Mouse (Mus musculus): ENCODE results near the gene Ano2.

Gene Ano2

DNA sequence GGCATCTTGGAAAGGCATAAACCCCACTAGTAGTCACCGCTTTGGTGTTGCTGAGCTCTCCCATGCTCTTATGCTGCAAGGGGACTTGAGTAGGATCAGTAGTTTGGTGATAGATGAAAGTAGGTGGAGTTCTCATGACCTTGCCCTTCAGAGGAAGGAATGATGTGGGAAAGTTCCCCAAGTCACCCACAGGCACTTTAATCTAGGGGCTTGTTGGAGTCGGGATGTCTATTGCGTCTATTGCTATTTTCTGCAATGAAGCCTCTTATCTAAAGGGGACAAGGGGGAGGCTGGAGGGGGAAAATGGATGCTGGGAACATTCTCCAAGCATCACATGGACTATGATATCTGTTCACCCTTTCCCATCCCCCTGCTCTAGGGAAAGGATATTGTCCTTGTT lies 235.6 kb downstream of the Ano2 start:
- no peak for DNase-seq

DNA sequence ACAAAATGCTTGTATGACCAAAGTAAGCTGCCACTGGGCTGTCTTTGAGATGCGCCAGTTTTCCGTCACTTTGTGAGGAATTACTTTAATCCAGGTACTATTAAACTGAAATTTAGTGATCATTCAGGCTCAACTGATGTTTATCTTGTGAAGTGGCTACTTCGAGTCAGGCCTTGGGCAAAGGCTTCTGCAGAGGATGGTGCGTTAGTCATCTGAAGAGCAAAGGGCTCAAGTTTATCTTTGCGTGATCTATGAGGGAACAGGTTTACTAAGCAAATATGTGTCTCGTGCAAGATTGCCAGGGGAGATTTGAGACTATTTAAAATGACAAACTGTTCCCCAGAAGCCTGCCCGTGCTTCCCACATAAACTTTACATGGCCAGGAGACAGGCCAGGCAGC lies 241.7 kb downstream of the Ano2 start:
- DNase-seq, result no peak

DNA sequence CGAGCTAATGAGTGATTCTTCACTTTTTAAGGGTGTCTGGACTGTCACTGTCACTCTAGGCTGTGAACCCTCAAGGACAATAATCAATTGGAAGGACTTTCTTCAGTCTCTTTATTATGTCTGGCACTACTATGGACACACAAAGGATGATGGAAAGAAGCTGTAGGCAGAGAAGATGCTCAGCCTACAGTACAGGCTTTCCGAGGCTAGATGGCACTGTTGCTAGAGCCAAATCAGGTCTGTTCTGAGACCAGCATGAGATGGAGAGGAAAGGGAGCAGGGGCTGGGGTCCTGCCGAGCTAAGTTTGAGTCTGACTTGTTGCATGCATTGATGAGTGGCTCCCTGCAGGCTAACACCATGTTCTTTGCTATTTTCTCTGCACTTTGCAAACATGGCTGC lies 264.7 kb downstream of the Ano2 start:
- DNase-seq, result peak; percentile 65 to 68

DNA sequence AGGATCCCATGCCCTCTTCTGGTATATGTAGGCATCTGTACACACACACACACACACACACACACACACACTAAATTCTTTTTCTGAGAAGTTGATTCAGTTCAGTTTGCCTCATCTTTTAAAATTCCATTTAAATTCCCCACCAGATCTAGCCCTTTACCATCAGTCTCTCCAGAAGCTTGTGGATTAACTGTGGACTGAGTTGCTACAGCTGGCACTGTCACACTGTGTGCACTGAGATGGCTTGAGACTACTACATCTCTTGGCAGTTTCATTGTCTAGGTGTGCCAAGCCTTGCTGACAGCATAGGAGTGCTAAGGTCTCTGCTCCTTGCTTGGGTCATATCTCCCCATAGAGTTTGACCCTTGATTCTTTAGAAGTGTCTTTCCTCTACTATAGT lies 283.3 kb downstream of the Ano2 start:
- DNase-seq, result no peak

DNA sequence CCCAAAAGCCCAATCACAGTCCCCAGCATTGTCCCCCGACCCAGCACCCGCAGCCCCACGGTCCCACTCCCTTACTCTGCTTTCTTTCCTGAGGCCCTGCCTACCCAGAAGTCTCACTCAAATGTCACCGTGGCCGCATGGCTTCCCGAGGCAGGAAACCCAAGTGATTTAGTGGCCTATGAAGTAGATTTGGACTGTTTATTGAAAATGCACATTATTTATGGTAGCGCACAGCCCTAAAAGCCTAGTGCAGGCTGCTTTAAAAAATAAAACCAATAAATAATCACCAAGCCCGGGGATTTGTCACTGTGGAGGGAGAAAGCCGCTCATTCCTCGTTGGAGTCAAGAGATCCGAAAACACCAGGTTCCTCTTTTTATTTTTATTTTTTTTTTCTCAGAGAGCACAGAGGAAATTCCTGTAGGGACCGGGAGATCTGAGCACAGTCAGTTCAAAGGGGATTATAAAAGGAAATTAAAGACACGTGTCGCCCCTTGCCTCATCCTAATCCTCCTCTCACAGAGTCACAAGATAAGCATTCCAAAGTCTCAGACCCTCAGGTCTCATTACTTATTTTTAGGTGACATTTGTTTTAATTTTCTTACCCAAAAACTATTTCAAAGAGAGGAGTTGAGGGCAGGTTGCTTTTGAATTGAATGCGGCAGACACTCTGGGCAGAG lies 285.7 kb downstream of the Ano2 start:
- peak; percentile 41 to 57 for DNase-seq

DNA sequence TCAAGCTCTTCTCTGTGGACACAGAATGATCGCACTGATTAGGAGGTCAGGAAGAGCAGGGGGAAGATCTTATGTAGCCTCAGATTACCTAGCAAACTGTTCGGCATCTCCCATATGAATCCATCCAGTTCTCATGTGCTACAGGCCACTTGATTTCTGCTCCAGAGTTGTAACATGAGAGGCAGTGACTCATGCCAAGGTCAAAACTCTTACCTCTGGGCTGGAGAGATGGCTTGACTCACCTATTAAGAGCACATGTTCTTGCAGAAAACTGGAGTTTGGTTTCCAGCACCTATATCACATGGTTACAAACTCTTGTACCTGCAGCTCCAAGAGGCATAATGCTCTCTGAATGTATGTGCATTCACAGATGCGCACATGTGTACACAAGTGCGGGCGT lies 289.4 kb downstream of the Ano2 start:
- DNase-seq, result no peak

DNA sequence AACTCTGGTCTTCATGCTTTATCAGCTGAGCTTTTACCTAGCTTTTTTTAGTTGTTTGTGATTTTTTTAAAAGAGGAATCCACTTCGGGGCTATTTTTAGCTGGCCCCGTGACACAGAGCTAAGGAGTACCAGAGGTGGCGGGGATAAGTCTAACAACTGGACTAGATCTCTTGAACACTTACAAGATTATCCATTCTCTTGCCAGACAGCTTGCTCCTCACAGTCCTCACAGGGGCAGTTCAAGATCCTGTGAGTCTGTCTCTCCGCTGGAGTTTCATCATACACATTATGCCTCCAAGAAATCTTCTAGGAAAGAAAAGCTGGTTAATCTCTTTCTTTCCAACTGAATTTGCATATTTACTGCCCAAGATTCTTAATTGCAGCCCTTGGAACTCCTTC lies 293.8 kb downstream of the Ano2 start:
- DNase-seq, result no peak

DNA sequence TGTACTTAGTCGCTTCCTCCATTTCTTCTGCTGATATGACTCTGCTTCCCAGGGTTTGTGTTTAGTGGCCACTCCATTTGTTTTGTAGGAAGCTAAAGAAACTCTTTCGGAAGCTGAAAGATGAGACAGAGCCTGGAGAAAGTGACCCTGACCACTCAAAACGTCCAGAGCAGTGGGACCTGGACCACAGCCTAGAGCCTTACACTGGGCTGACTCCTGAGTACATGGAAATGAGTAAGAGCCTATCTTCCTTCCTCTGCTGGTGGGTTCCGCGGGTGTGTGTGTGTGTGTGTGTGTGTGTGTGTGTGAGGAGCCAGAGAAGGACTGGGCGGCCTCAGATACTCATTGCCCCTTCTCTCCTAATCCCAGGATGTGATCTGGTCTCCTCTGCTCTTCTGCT lies 302.5 kb downstream of the Ano2 start:
- DNase-seq, result peak; percentile 44 to 55

DNA sequence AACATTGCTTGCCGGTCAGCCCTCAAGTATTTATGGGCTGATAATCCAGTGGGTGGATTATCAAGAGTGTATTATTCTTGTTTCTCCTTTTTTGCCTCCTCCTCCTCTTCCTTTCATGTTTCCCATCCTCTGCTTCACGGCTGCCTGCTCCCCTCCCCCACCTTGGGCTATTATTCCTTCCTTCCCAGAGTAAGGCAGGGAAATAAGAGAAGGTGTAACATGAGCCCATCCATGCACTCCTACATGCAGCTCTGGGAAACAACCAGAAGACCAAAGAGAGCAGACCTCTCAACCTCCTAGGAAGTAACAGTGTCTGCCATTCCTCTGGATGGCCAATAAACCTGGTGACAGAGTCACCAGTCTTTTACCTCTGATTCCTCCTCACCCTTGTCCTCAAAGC lies 311.6 kb downstream of the Ano2 start:
- peak; percentile 41 to 61 for DNase-seq

DNA sequence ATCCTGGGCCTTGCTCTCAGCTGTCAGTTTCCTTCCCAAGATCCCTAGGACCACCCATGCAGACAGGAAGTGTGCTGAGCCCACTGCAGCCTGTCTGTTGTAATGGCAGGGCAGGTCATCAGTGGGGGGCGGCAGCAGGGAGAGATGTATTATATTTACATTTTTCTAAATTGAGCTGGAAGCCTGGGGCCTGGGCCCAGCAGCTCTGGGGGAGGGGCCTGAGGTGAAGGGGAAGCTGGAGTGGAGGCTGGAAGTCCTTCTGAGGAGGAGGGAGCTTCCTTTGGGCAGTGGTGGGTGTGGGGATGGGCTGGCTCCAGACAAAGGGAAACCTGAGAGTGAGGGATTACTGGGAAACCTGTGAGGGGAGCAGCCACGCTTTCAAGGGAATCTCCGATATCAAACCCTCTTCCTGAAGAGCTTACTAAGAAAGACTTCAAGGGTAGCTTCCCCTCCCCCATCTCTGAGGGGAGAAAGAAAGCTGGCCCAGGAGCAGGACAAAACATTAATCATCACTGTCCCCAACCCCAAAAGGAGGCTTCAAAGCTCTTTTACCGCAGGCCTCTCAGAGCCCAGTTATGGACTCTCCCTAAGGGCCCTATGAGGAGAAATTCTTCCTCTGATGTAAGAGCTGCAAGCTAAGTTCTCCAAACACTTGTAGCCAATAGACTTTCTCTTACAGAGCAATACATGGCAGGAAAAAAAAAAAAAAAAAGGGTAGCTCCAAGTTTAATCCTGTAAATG lies 313.0 kb downstream of the Ano2 start:
- peak; percentile 67 to 75 for DNase-seq

DNA sequence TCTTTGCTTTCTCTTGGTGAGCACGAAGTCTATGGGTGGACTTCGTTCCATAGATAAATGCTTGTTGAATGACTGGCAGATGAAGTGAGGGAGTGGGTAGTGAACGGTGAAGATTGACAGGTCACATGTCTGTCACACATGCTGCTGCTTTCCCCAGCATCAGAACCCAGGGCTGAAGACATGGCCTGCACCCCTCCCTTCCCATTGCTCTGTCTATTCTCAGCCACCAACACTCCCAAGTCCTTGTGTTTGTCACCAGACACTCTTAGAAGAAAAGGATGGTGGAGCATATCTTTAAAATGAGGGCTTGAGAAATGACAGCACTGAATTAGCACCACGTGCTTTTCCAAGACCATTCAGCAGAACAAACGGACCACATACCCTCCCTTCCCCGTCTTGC lies 316.4 kb downstream of the Ano2 start:
- no peak for DNase-seq

DNA sequence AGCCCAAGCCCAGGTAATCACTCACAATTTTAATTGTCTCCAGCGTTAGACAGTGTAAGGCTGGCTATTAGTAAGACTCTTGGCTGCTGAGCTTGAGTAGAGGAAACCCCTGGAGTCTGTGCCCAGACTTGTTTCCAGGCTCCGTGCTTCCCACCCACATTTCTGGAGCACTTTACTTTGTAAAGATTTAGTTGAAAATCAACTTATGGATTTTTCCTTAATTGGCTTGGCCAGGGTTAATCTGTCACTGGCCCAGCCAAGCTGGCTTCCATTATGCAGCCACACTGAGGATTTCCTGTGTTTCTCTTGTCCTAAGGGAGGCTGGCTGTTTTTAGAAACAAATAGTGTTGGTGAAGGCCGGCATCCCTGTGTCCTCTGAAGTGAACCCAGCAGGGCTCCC lies 318.9 kb downstream of the Ano2 start:
- DNase-seq, result peak; percentile 12 to 18

DNA sequence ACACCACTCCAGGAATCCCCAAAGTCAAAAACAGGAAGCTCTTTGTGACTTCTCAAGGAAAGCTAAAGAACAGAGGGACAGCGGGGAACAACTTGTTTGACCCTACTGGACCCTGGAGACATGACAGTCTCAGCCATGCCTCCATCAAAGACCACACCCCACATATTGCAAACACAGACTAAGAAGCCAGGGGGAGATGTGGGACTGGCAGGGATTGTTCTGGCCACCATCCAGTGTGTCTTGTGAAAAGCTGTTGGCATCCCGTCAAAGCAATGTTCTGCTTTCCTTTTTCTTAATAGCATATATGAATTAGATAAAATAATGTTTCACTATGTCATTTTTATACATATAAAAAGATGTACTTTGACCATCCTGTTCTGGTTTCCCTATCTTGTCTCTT lies 326.8 kb downstream of the Ano2 start:
- no peak for DNase-seq

DNA sequence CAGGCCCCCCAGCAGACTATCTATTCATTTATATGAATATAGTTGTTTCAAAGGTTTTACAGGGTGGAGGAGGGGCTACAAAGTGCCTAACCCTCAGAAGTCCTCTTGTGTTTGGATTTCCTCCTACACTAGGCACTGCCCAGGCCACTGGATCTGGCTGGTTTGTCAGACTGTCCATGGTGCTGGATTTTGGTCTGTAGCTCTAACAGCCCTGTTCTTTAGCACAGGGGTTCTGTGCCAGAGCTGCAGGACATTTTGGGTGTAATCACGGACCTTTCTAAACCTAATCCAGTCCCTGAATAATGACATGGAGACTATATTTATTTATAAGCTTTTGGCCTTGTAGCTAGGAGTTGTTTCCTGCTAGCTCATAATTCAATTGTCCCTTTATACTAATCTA lies 328.2 kb downstream of the Ano2 start:
- DNase-seq, result peak; percentile 13 to 25

DNA sequence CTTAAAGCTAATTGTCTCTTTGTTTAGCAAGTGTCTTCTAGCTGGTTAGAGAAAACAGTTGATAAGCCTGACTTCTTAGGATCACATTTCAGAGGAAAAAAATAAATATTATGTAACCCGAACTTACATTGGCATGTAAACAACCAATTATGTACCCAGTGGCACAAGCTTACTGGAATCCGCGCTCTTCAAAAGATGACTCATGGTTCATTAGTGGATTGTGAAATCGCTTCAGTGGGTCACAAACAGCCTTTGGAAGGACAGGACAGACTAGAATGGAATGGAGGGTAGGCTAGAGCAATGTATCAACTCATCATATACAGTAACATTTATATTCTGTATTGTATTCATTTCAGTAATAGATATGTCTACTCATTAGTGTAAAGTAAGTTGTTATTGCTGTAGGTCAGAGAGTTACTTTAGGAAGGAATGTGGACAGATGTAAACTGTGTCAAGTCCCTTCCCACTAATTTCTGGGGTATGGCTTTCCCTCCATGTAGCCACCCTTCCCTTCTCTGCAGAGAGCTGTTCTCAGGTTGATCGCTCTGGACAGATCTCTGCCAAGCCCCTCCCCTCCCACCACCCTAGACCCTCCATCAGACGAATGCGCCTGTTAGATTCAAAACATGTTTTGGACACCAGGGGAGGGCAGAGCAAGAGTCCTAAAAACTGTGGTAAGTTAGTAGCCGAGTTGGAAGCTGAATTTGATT lies 343.6 kb downstream of the Ano2 start:
- no peak for DNase-seq

DNA sequence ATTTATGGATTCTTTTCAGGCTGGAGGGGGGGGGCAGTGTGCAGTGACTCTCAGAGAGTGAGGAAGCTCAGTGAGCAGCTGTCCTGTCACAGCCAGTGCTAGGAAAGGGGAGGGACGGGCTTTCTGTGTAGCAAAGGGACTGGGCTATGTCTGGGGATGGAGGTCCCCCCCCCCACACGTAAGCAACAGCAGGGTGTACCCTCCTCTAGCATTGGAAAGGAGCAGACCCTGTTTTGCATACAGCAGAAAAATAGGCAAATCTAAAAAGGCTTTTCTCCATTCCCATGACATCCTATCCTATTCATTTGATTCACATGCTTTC lies 344.1 kb downstream of the Ano2 start:
- DNase-seq, result peak in 1 of 2 experiments; percentile 11

DNA sequence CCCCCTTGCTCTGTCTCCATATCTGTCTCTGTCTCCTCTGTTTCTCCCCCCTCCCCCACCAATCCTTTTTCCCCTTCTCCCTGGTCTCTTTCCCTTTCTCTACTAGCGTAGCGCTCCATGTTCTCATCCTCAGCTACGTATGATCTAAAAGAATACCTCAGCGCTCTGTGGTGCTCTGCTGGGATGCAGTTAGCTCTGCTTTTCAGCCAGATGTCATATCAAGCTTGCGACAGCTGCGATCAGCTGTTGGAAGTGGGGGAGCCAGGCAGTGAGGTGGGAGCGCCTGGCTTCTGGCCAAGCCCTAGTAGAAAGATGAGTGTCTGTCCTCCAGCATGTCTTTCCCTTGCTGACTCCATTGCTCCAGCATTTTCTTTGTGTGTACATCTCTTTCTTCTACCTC lies 344.5 kb downstream of the Ano2 start:
- peak; percentile 76 to 82 for DNase-seq

DNA sequence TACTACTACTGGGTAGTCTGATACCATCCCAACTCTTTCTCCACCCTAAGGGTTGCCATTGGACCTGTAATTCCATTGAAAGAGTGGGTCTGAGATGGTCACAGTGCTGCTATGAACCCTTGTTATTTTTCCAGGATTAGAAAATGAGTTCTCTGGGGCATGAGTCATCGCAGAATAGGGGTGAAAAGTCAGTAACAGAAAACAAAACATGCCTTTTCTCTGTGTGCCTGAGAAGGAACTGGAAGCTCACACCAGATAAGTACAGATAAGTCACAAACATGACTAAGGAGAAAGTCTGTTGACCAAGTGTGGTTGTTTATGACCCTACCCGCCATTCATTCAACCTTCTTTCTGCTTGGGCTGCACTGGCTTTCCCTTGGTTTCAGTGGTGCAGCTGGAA lies 345.4 kb downstream of the Ano2 start:
- DNase-seq, result no peak

DNA sequence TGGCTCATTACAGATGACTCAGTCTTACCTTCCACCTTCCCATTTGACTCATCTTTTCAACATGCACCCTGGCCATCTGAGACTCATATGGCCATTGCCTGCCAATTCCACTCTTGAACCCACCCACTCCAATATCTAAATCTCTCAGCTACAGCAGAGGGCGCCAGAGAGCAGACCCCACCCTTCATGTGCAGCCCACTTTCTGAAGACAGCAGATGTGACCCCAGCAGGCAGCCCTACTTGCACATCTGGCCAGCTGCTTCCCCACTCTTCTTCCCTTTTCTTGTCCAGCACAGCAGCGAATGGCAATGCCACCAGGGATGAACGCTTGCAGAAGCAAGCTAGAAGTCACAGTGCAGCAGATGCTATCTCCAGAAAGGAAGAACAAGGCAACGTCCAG lies 355.7 kb downstream of the Ano2 start:
- peak; percentile 67 for DNase-seq

DNA sequence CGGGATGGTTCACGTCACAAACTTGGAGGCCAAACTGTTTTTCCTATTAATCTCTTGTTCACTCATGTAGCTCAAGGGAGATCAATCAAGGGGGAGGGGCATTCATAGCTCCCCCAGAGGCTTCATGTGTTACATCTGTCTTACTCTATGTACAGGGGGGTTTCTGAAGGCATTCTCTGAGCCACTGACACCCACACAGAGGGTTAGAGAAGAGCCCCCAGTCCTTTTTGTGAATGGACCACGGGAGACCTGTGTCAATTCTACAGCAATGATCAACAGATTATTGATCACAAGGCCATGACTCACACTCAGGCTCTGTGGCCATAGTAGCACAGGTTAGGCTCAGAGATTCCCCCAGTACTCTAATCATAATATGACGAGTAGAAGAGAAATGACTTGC lies 358.0 kb downstream of the Ano2 start:
- DNase-seq, result no peak

DNA sequence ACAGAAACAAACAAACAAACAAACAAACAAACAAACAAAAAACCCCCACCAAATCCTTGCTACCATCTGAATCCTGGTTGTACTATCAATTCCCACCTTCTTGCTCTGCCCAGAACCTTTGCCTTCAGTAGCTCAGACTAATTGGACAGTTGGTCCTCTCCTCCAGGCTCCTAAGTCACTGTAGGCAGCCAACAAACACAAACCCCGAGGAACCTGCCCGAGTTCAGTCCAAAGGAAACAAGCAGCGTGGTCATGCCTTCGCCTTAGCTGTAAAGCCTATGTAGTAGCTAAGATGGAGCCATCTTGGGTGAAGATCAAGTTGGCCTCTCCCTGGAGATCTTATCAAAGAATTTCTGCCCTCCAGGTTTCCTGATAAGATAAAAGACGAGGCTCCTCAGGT lies 362.9 kb downstream of the Ano2 start:
- DNase-seq, result no peak

DNA sequence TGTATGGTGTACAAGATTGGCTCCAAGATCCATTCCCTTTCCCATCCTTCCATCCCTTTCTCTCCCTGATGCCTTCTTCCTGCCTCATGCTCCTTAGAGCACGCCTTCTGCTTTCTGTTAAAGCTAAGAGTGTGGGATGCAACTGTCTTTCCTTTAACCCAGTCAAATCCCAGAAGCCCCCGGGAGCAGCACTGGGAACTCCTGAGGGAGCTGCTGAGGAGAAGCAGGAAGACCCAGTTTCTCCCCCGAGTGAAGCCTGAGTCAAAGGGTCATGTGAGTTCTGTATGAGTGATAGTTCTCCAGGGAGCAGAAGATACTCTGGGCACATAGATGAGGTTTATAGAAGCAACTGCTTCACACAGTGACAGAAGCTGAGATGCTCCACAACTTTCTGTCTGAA lies 367.5 kb downstream of the Ano2 start:
- DNase-seq, result no peak

DNA sequence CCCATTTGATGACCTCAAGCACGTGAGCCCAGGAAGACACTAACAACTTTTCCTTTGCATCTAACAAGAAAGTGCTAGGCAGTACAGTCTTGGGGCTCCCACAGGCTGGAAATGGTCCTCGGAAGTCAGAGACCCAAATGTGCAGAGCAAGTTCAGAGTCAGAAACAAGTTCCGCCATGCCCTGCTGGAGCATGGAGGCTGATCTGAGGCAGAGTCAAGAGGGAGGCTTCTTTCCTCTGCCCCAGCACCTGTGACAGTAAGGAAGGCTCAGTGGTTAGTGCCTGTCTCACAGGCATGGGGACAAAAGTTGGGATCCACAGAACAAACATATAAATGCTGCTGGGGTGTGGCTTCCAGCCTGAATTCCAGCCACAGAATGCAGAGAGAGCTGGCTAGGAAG lies 390.3 kb downstream of the Ano2 start:
- no peak for DNase-seq

DNA sequence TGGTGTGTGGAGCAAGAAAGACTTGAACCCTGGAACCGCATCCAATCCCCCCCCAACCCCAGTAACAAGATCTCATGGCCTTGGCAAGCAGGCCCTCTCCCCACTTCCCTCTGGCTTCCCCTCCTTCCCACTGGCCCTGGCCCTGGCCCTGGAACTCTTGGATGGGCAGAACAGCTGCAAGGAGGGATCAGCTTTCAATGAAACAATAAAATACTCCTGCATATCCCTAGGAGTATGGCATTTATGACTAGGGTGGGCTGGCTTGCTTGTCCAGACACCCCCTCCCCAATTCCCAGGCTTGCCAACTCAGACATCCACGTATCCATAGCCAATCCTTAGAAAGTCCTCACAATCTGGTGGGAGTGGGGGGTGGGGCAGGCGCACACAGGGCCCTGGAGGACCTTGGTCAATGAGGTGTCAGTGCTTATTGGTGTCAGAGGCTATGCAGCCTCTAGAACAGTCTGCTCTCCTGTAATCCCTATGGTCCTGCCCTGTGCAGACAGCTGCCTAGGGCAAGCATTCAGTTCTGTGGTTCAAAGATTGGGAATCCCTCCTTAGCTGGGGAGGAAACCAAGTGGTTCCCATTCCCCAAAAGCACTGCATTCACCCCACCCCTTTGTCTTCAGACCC lies 396.2 kb downstream of the Ano2 start:
- DNase-seq, result no peak
